Mouse (Mus musculus) c-Kit-negative CD71-positive TER-119-positive erythroid progenitor cells, embryonic 14.5 days (primary cell): ENCODE results near the gene Pid1.

Source experiments
- DNase-seq: peaks from one replicate; pipeline ENCODE4 v3.0.0-alpha.2; 2013; ENCODE audit warnings: low read depth, low spot score

Pid1 gene

DNA sequence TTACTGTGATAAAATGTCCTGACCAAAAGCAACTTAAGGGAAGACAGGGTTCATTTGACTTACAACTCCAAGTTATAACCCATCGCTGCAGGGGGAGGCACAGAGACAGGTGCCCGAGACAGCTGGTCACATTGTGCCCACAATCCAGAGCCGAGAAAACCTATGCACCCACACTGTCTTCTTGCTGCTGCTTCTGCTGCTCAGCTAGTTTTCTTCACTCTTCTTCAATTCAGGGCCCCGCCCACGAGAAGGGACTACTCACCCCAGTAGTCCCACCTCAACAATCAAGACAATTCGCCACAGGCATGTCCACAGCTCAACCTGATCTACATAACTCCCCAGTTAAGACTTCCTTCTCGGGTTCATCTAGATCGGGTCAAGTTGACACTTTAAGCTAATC, at the start of gene Pid1:
Gene Pid1 (minus strand): TSS at position 214 of the 400 bp plus-strand sequence.
- no peak for DNase-seq

DNA sequence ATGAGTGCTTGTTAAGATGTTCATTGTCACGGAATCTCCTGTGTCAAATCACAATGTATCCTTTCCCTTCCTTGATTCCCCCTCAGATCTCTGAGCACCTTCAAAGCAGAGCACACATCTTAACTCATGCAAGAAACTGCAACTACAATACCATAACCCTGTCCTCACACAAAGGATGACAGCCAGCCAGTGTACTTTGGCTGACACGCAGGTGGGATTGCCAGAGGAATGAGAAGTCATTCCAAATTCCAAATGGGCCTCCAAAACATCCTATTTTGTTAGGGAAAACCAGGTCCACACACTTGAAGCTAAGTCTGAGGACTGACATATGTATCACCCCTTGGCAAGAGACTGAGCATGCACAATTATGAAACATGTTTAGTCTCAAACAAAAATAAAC, 45.5 kb upstream of the Pid1 start:
- no peak for DNase-seq

DNA sequence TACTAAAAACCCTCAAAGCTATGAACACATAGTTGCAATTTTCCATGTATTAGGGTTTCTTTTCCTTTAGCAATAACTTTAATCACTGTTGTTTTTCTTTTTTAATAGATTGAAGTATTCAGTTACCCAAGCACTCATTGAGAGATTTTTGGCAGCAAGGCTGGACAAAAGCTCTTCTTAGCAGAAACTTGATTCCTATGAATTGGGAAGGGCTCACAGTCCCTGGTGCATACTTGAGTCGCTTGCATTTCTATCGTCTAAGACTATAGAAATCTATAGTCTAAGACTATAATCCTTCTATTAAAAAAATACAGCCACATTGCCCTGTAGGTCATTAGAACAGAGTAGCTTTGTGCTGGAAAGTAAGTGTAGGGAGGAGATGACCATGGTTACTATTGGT, 44.9 kb upstream of the Pid1 start:
- no peak for DNase-seq

DNA sequence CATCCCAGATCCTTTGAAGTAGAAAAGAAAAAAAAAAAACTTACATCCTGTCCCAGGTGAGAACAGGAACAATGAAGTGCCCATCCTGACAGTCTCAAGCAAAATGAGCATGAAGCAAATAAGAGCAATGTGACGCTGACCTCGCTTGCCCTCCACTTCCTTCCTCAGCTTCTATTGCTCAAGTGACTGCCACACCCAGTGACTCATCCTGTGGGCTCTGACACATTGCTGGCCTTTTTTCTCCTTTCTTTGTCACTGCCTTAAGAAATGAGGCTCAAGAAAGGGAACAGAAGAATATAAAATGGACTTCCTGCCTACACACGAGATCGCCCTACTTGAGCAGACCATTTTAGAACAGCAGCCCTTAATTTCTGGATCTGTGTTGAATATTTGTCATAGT, 42.9 kb upstream of the Pid1 start:
- DNase-seq: no peak

DNA sequence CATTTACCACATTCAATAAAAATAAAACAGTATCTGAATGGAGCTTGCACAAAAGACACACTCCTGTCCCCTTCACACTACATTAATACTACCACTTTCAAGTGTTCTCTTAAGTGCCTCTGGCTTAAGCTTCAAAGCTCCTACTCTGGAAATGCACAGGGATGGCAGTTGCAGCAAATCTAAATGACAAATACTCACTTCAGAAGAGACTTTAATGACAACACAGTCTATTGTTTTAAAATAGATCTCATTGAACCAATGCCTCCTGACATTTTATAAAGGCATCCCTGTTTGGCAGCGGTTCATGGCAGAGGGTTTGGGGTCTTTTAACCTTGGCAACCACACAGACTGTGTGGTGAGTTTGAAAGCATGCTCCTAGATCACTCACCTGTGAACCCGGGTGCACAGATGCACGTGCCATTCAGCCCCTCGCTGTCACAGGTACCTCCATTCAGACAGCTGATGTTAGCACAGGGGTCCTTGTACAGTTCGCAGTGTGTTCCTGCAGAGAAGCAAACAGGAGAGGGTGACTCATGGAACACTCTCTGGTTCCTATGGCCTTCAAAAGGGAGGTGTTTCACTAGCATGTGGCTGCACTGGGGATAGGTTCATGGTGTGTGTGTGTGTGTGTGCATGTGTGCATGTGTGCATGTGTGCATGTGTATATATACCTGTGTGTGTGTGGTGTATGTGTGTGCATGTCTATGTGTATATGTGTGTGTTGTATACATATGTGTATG, 41.7 kb upstream of the Pid1 start:
- no peak for DNase-seq

DNA sequence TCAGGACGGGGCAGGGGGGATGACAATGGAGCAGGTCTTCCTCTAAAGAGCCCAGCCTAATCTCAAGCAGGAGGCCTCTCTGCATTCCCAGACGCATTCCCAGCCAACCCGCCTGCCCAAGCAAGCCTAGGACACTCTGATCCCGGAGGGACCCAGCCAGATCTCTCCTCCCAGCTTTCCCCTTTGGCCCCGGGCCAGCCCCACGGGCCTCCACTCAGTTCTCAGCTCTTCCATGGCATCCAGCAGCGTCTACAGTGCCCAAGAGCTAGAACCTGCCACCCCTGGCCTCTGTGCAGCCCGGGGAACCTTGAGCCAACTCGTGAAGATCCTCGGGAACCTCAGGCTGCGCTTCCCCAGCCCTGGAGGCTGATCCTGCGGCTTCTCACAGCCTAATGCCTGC, 40.9 kb upstream of the Pid1 start:
- DNase-seq: no peak

DNA sequence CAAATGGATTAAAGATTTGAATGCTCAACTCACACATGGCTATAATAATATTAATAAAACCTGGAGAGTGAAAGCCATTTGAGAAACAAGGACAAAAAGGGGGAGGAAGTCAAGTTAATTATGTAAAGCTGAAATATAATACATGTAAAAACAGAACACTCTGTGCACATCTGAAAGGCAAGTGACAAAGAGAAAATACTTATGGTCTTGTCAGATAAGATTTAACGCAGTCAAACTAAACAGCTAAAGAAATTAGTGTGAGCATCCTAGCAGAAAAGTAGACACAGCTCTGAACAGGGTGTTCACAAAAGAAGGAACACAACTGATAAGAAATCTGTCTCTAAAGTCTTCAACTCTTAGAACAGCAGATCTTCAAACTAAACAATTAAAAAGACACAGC, 38.2 kb upstream of the Pid1 start:
- DNase-seq: no peak

DNA sequence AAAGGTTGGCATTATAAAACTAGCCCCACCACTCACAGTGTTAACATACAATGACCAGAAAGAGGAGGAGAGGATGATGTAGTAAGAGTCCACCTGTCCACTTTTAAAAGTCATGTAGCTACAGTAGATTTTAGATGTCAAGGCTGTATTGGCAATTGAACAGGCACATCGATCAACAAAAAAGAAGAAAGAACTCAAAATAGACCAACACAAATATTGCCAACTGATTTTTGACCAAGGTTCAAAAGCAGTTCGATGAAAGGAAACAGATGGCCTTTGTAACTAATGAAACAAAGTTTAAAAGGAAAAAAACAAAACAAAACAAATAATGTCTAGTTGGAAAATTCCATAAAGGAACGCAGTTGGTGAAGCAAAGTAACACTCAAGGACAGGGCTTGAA, 35.7 kb upstream of the Pid1 start:
- no peak for DNase-seq

DNA sequence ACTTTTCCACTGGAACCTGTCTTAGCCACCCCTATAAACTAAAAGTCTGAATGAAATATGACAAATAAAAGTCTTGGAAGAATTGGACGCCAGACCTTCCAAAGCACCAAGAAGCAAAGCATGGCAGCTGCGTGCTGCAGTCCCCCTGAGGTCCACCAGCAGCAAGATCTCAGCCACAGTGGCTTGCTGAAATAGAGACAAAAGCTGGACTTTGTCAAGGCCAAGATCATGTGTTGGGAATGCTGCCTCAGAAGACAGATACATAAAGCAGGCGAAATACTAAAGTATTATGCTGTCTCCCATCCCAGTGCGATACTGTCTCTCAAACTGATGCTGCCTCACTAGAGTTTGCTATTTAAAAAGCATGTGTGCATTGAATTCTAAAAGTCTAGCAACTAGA, 35.1 kb upstream of the Pid1 start:
- no peak for DNase-seq

DNA sequence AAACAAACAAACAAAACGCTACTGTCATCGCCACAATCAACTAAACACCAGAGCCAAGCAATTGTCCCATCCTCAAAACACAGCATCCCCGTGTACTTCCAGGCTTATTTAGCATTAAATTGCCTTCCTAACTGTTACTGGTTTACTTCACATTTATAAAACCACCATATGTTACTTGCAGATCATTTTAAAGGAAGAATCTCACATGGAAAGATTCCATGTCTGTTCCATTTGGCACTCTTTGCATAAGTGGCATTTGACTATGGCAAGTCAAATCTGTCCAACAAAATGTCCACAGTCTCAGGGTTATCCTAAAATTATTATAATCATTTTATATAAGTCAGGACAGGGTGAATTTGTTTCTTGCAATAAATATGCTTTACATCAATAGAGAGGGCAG, 32.8 kb upstream of the Pid1 start:
- no peak for DNase-seq

DNA sequence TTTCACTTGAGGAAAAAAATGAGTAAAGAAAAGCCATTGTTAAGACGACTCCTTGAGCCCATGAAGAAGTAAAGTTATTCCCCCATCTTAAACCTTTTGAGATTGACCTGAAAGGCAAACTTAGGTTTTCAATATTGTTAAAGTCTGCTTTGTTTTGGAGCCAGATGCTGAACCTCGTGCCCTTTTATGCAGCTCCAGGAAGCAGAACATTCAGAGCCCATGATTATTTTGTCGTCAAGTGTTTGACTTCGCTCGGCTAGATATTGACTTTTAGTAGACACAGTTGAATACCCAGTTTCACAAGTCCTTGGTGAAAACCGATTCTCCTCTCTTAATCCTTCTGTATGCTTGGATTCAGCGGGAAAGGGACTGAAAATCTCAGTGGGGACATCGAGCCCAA, 31.9 kb upstream of the Pid1 start:
- no peak for DNase-seq

DNA sequence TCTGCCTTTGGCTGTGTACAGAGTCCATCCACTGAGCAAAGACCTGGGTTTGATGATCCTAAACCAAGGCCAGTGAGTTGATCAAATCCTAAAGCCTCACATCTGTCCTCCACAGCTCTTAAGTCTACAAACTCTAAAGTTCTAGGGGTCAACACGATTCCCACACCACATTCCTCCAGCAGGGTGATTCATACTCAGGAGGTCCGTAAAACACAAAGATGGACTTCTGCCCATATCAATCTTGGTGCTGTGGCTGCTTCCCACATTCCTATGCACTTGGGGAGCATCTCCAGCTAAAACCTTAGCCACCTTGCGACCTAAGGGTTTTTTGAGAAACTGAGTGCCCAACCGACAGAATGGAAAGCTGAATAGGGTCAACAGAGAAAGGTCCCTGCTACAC, 27.0 kb upstream of the Pid1 start:
- no peak for DNase-seq

DNA sequence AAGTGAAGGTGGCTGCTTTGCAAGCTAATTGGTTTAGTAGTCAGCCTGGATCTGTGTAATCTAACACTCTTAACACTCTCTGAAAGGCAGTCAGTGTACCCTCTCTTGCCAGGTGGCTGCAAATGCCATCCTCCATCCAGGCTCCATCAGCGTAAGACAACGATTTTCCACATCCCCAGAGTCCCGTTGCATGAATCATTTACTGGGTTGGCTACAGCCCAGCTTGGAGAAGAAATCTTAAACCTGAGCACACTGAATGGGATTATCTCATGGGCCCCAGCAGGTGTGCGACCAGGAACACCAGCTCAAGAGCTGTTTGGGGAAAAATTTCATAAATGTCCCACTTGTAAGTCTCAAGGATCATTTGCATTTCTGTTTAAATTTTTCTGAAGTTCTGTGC, 23.6 kb upstream of the Pid1 start:
- no peak for DNase-seq

DNA sequence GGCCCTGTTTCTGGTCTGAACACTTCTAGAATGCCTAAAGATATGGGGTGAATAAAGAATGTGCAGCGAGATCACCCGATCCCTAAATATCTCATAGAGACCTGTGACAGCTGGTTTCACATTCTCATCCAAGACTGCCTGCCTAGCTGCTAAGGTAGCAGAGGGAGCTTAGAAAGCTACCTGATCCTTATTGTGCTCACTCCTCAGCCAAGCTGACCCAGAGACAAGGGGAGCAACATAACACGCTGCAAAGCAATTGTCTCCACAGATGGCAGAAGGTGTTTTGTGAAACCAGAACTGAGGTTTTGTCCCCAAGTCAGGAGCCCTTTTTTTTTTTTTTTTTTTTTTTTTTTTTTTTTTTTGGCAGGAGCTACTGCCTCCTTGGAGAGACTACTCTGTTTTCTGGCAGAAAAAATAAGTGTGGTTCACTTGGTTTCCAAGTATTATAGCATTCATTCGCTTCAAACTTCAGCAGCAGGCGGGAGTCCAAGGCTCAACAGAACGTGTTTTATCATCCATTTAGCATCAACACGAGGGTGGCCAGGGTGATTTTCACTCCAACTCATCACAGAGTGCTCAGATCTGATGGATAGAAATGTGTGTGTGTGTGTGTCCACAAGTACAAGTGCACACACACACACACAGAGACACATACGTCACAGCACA, 22.6 kb upstream of the Pid1 start:
- no peak for DNase-seq

DNA sequence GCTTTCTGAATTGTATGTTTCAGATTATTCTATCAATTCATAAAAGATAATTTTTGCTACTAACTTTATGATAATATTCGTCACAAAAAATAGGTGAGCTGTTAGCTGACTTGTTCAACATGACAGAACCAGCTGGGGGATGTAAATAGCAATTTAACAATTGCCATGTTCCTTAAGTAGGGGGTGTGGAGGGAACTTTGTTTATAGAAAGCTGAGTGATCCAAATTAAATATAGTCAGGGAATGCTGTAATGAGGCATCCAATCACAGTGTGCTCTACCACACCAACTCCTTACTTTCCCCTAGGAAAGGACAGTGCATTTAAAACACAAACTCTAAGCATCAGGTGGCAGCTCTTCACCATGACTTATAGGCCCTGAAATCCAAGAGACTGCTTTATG, 18.7 kb upstream of the Pid1 start:
- DNase-seq: no peak

DNA sequence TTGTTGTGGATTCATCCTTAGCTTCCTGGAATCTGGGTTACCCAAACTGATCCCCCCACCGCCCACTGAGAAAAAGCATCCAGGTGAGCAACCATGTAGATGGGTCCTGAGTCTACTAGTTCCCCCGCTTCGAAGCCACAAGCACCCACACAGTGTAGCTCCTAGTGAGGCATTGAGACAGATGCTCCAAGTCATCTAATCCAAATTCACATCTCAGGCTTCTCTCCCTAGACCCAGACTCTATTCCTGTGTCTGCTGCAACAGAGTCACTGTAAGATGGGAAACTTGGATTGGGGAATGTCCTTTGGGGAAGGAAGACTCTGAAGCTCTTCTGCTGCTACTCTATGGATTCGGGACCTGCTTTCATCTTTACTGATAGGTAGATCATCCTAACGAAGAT, 18.1 kb upstream of the Pid1 start:
- no peak for DNase-seq

DNA sequence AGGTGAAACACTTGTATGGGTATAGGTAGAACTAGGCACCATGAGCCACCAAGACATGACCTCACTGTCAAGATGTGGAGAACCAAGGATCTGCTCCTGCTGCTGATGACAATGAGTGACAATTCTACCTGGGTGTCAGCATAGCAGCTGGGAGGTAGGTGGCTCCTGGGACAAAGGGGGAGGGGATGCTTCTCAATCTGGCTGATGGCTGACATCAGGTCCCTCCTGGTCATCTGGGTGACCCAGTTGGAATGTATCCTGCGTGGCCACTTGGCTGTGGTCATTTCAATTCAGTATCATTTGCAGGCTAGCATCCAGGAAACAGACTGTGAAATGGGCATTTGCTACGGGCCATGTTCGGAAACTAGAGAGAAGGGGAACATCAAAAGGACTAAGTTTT, 16.9 kb upstream of the Pid1 start:
- no peak for DNase-seq

DNA sequence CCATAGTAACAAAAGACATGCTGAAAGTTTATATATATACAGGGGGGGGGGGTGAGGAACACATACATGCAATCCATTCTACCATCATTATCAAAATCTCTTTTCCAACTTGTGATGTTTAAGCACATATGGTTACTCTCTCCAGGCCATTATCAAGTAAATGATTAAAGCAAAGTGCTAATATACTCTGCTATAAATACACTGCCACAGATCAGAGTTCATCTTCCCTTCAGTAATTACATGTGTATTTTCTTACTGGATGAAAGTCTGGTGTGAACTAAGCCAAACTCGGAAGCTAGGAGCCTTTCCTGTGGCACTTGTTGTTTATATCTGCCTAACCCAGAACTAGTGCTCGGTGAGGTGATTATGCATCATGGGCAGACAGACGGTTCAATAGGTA, 3.8 kb upstream of the Pid1 start:
- no peak for DNase-seq

DNA sequence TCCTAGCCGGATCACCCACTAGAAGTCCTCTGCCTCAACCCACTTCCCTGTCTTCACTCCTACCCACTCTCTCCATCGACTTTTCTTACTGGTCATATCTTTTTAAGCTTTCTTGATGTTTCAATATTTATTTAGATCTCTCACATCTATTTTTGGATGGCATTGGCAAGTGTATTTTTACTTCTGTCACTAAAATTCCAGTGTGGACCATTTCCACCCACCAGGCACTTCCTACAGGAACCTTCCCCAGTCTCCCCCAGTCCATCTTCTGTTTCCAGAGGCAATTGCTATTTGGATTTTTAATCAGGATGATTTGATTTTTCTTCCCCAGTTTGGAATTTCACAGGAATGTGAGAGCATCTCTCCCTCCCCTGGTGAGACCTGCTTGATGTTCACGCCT, 2.6 kb upstream of the Pid1 start:
- no peak for DNase-seq

DNA sequence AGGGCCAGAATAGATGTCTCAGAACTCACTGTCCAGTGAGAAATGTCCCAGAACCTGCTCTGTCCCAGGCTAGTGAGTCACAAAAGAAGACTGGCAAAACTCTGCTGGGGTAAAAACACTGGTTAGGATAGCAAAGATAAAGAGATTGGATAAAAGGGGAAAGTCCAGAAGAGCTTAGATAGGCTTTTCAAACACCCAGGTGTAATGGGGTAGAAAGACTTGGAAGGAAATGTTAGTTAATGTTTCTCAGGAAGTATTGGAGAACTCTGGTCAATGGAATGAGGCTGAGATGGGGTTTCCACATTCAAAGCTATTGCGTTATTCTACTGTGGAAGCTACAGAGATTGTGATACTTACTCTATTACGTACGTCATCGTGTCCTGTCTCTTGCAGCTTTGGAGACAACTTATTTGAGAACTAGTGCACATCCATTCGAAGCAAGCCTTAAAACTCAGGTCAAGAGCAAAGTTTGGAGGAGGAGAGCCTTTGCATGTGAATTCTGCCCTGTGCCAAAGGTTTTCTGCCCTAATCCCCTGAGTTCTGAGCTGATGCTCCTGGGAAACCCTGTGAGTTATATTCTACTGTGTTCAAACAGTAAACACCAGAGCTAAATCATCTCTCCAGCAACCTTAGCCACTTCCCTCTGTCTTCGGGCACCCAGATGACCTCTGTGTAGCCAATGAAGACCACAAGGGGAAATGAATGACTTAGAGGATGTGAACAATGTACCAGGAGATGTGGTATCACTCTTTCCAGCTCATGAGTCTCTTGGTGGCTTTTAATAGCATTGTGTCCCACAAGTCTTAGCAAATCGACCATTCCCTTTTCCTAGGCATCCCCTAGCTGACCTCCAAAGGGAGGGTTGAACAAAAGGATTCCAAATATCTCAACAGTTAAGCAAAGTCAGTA, 1.0 kb downstream of the Pid1 start:
- DNase-seq: no peak

DNA sequence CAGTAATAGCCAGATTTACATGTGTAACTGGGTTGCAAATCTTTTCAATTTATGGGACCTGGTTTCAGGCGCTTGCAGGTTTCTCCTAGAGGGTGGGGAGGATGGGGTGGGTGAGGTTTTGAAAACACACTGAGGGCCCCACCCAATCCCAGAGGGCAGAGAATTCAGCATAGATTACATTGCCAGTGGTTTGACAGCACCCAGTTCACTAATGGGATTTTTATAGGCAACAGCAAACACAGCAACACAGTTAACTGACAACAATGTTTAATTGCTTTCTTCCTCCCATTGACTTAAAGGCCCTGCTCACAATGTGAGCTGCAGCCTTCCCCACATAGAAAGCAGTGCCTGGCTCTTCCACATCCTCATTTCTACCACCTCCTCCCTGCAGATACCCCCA, 1.8 kb downstream of the Pid1 start:
- no peak for DNase-seq

DNA sequence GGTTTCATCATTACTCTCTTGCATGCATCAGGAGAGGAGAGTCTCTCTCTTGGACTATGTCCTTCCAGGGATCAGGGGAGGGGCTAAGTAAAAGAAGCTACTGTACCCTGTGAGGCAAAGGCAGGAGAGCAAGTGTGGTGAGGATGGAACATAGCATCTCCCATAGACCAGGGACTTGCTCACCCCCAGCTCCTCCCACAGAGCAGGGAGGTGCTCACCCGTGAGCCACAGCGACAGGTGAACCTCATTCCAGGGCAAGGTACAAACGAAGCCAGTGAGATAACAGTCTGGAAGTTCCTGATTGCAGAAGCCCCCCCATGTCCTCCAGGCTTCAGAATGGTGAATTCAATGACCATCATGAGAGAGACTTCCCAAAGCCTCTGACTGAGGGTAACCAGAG, 2.6 kb downstream of the Pid1 start:
- no peak for DNase-seq
